Mouse (Mus musculus): ENCODE results near the gene Taf15. TPM values are rescaled to one million over a fixed set of nuclear protein-coding genes. Genes with fewer than 3 reads are reported as not detected.
"Not testable (repeated sequence)": the region's sequence is repeated elsewhere in the genome, so short reads cannot be mapped to it uniquely, and the experiment has no call there.

Taf15 gene
- total RNA-seq, 2 experiments from 2014 or later = 56.2 to 60.3 TPM

DNA sequence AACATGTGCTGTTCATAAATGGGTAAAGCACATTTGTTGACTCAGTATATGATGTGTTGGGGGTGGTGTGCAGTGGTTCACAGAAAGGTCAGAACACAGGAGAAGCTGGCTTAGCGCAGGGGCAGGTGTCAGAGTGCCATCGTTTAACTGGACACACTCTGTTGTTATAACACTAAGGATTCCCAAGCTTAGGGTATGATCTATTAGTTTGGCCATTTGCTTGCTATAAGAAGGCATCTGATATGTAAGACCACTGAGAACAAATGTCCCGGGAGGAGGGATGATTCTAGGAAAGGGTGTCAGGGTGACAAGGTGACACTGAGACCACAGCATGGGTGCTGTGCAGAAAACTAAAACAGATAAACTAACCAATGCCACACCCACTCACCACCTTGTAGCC lies 63.9 kb downstream of the Taf15 start:
- no peak for DNase-seq (ENCODE audit: low spot score in 2 of 2)

DNA sequence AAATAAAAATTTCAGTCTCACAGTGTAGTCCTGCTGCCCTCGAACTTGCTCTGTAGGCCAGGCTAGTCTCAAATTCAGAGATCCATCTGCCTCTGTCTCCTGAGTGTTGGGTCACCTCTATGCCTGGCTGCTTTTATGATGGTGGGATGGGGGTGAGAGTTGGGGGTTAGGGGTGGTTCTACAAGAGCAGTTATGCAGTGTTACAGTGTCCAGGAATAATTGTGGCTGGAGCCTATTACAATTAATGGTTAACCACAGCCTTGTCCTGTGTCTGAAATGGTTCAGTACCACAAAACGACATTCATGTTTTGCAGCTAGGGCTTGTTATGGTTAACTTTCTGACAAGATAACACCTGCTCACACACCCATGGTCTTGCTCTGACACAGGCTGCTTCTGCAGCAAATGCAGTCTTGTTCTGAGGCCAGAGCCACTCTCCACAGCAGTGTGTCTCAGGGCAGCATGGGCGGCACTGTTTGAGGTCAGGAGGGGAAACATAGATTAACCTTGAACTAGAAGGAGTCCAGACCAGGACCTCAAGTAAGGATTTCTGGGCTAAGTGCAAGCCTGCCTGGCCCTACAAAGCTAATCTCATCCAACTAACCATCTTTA lies 65.9 kb downstream of the Taf15 start:
- DNase-seq (ENCODE audit: low spot score in 2 of 2) = no peak

DNA sequence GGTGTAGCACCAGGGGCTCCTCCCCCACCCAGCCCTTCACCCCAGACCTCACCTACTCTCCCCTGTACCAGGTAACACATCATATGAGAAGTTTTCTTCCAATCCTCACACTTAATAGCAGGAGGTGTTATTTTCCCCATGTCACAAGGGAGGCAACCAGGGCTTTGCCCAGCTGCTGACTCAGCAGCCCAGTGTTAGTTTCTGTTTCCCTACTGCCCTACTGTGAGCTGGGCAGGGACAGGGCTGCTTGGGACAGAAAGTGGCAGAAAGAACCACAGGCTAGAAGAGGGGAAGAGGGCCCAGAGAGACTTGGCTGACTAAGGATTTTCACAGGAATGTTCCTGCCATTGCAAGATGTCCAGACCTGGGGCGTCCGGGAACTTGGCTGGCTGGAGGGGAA lies 68.0 kb downstream of the Taf15 start:
- DNase-seq (ENCODE audit: low spot score in 2 of 2) = no peak

DNA sequence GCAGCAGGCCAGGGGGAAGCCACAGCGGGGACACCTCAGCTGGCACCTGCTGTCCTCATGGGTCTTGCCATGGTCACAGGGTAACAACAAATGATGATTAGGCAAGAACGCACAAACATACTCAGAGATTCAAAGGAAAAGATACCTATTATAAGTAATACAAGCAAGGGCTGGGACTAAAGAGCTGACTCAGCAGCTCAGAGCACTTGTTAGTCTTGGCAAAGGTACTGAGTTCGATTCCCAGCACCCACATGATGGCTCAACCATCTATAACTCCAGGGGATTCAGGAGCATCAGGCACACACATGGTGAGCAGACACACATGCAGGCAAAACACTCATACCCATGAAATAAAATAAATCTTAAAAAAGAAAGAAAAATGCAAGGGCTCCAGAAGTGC lies 68.5 kb downstream of the Taf15 start:
- DNase-seq (ENCODE audit: low spot score in 2 of 2) = no peak

DNA sequence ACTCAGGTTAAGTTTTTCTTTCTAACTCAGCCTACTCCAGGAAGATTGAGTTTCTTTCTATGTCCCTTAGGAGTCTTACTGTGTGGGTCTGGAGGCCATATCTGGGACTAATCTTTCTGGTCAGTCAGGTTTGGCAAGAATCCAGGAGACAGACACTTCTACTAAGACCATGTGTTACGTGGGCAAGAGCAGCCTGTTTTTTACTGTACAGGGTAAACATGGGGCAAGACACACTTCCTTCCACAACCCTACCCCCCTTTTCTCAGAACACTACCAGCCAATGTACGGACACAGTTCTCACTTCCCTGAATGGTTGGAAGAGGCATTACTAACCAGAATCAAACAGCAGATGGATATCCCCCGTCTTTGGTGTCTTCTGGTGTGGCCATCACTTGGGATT lies 71.3 kb downstream of the Taf15 start:
- DNase-seq (ENCODE audit: low spot score in 2 of 2) = no peak

DNA sequence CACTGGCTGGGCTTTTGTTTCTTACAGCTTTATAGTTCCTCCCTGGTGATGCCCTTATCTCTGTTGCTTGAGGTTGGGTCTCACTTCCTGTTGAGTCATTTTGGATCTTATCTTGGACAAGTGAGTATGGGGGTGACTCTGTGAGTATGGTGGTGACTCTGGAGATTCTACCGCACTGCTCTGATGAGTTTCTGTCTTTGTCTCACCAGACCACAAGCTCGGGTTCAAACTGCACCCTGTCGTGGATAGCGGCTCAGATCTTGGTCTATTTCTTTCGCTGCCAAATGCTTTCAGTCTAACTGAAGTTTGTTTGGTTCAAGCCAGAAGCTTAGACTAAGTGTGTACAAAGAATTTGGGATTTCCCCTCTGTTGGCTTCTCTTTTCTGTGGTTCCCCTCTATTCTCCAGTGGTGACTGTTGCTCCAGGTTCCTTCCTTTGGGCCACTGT lies 77.3 kb downstream of the Taf15 start:
- DNase-seq (ENCODE audit: low spot score in 2 of 2) = no peak

DNA sequence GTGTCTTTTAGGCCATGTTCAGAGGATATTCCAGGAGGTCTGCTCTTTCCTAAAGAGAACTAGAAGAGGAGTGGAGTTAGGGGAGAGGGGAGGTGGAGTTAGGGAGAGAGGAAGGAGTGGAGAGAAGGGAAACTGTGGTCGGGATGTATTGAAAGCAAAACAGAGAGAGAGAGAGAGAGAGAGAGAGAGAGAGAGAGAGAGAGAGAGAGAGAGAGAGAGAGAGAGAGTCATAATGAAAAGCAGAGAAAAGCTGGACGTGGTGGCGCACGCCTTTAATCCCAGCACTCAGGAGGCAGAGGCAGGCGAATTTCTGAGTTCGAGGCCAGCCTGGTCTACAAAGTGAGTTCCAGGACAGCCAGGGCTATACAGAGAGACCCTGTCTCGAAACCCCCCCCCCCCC lies 78.2 kb downstream of the Taf15 start:
- not testable (repeated sequence) for DNase-seq (ENCODE audit: low spot score in 2 of 2)

DNA sequence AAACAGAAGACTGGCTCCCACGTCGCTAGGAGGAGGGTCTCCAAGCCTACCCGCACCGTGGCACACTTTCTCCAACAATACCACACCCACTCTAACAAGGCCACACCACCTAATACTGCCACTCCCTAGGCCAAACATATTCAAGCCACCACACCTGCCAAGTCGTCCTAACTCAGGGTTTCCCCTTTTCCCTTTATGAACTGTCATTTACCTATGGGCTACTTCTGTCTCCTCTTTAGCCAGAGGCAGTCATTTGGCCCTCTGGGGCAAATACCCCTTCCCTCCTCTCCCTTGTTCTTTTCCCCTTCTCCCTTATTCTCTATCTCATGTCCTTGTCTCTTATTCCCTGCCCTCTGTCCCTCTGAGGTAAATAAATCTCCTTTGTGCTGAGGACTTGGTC lies 78.8 kb downstream of the Taf15 start:
- DNase-seq (ENCODE audit: low spot score in 2 of 2) = no peak

Other genes with a start within 250 kb of the Taf15 start
- under 1 TPM in 1 of 2 experiments, not detected in 1; 0.09 TPM for gene Slfn14, start 186.4 kb upstream of the Taf15 start, total RNA-seq (2021)
- gene Ap2b1, start 174.1 kb upstream of the Taf15 start, total RNA-seq (2021) = 100 to 1,000 TPM; 280 to 293 TPM
- gene Pex12, start 170.5 kb upstream of the Taf15 start, total RNA-seq (2021) = 10 to 100 TPM in 1 of 2 experiments, 1 to 10 TPM in 1; 7.0 to 10.1 TPM
- gene Rasl10b, start 63.9 kb upstream of the Taf15 start, total RNA-seq (2021) = 100 to 1,000 TPM; 268 to 269 TPM
- not detected for gene Gas2l2, start 43.6 kb upstream of the Taf15 start, total RNA-seq (2021)
- gene 1700020L24Rik, start 35.4 kb upstream of the Taf15 start, total RNA-seq (2021) = under 1 TPM; 0.47 to 0.53 TPM
- gene Mmp28, start 10.0 kb upstream of the Taf15 start, total RNA-seq (2021) = 1 to 10 TPM; 2.5 to 3.9 TPM
- gene Heatr9, start 49.1 kb downstream of the Taf15 start, total RNA-seq (2021) = not detected
- not detected for gene Ccl5, start 57.4 kb downstream of the Taf15 start, total RNA-seq (2021)
- gene Ccl9, start 105.5 kb downstream of the Taf15 start, total RNA-seq (2021) = 1 to 10 TPM; 2.7 to 2.8 TPM
- under 1 TPM; 0.75 to 0.98 TPM for gene Ccl6, start 120.0 kb downstream of the Taf15 start, total RNA-seq (2021)
- gene Rpl9-ps1, start 172.5 kb downstream of the Taf15 start, total RNA-seq (2021) = not detected
- gene Ccl3, start 176.3 kb downstream of the Taf15 start, total RNA-seq (2021) = not detected
- not detected for gene Ccl4, start 189.5 kb downstream of the Taf15 start, total RNA-seq (2021)
- not detected for gene Wfdc17, start 230.9 kb downstream of the Taf15 start, total RNA-seq (2021)
- 1 to 10 TPM; 1.1 to 1.2 TPM for gene Wfdc18, start 235.9 kb downstream of the Taf15 start, total RNA-seq (2021)